Mouse (Mus musculus) kidney, postnatal 0 days (tissue): ENCODE results near the gene Lsm2. TPM values are rescaled to one million over a fixed set of nuclear protein-coding genes. Genes with fewer than 3 reads are reported as not detected.
"Not testable (repeated sequence)": the region's sequence is repeated elsewhere in the genome, so short reads cannot be mapped to it uniquely, and the experiment has no call there.

Experiments used
- ATAC-seq: fragments of 200-750 bp; cut with Nextera tagmentation; replicated peaks from 2 replicates; pipeline ENCODE4 v1.8.0; 2017; ENCODE audit warnings: low read depth, moderate number of reproducible peaks, moderate TSS enrichment, moderate library complexity; ENCODE audit not compliant: low FRiP score
- DNase-seq: peaks from one replicate; pipeline ENCODE4 v3.0.0-alpha.2; 2016; ENCODE audit warnings: low spot score
- H3K27ac ChIP-seq: fragments of 300-500 bp; sonication (generic); 2 replicates; pipeline ENCODE4 v1.5.1; 2014; ENCODE audit warnings: mild to moderate bottlenecking
- H3K27me3 ChIP-seq: fragments of 300-500 bp; sonication (generic); 2 replicates; pipeline ENCODE4 v1.6.1; 2014; ENCODE audit warnings: low read length, mixed read lengths; ENCODE audit not compliant: insufficient read depth
- H3K36me3 ChIP-seq: fragments of 300-500 bp; sonication (generic); 2 replicates; pipeline ENCODE4 v1.6.1; 2014; ENCODE audit warnings: low read length, mixed read lengths; ENCODE audit not compliant: insufficient read depth
- H3K4me1 ChIP-seq: fragments of 300-500 bp; sonication (generic); replicated peaks from 2 replicates; pipeline ENCODE4 v1.6.1; 2014; ENCODE audit warnings: antibody characterized with exemption, low read length, mixed read lengths; ENCODE audit not compliant: insufficient read depth
- H3K4me2 ChIP-seq: fragments of 300-500 bp; sonication (generic); 2 replicates; pipeline ENCODE4 v1.6.1; 2014; ENCODE audit warnings: mild to moderate bottlenecking, low read length, moderate library complexity, mixed read lengths
- H3K4me3 ChIP-seq: fragments of 300-500 bp; sonication (generic); replicated peaks from 2 replicates; pipeline ENCODE4 v1.5.1; 2014; ENCODE audit warnings: low read depth, low read length
- H3K9ac ChIP-seq: fragments of 300-500 bp; sonication (generic); 2 replicates; pipeline ENCODE4 v1.6.1; 2014; ENCODE audit warnings: low read depth, low read length
- H3K9me3 ChIP-seq: fragments of 300-500 bp; sonication (generic); replicated peaks from 2 replicates; pipeline ENCODE4 v1.6.1; 2016; ENCODE audit warnings: low read length, inconsistent platforms, mixed read lengths
- CTCF ChIP-seq: IDR thresholded peaks from 2 replicates; pipeline ENCODE4 v1.5.1; 2016; ENCODE audit warnings: antibody characterized with exemption, low read depth, mild to moderate bottlenecking, moderate library complexity
- WGBS: fragments of 180-500 bp; shearing (Covaris S2); extraction: QIAGEN DNeasy Blood & Tissue Kit; methylation state at CpG from one replicate; pipeline ENCODE4 v1.1.7; 2014; 5-methylcytosine and 5-hydroxymethylcytosine counted together
- polyA plus RNA-seq: library from polyadenylated mRNA; unstranded; fragments of >200 nt; fragmentation: Nextera tagmentation; extraction: Ambion mirVana; gene quantifications from 2 replicates; pipeline ENCODE4 v1.2.1, GENCODE M21; 2015

Lsm2 gene
- polyA plus RNA-seq, 1 experiment from 2014 or later: 133 TPM

DNA sequence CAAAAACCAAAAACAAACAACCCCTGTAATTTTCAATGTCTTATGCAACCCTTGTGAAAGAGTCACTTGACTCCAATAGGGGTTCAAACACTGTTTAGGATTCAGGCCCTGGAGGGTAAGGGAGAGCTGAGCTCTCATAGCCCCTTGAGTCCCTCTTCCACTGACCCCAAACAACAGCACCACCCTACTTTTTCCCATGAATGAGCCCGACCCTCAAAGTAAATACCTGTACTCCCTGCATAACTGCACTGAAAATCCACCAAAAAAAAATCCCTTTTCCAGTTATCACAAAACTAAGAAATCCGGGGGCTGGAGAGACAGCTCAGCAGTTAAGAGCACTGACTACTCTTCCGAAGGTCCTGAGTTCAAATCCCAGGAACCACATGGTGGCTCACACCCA is 25.8 kb upstream of the Lsm2 start:
- no peak overlapping the region for H3K27ac ChIP-seq
- no peaks in the 10 kb centered on the region for H3K9me3 ChIP-seq
- H3K36me3 ChIP-seq: peaks cover 1% of the 10 kb centered on the region; the same call in 1 of the 2 replicates
- H3K4me2 ChIP-seq: no peak overlapping the region
- ATAC-seq: no peak
- no peak for TF ChIP-seq CTCF
- 81% methylated on average over 3 of the region's 3 CpGs for WGBS
- H3K27me3 ChIP-seq: no peaks in the 10 kb centered on the region
- H3K4me1 ChIP-seq: 0 out of 2 replicates have a peak, but pooled peaks cover 7% of the 10 kb centered on the region
- no peak overlapping the region for H3K4me3 ChIP-seq
- no peak overlapping the region for H3K9ac ChIP-seq
- no peak for DNase-seq

DNA sequence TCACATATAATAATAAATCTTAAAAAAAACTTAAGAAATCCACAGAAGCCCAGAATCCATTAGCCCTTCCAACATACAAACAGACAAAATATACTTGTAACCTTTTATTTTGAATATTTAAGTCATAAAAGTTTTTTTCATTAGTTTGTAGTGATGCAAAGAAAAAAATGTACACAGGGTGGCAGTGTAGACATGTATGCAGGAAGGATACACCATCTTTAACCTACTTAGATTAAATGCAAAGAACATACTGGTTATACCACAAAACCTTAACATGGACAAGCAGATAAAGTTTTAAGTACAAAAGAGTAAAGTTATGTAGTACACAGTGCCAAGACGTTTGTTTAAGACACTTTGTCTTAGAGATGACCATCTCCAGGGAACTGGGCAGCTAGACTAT is 25.3 kb upstream of the Lsm2 start:
- H3K27ac ChIP-seq: no peak overlapping the region
- DNase-seq: peak; percentile 84
- WGBS: 32% methylated on average over 1 of the region's 1 CpGs

DNA sequence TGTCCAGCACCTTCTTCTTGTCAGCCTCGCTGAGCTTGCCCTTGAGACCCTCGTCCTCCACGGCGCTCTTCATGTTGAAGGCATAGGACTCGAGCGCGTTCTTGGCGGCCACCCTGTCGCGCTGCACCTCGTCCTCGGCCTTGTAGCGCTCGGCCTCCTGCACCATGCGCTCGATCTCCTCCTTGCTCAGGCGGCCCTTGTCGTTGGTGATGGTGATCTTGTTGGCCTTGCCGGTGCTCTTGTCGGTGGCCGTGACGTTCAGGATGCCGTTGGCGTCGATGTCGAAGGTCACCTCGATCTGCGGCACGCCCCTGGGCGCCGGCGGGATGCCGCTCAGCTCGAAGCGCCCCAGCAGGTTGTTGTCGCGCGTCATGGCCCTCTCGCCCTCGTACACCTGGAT is 24.4 kb upstream of the Lsm2 start:
- 24% methylated on average over 28 of the region's 40 CpGs for WGBS
- not testable (repeated sequence) for H3K4me1 ChIP-seq, H3K27ac ChIP-seq, H3K9ac ChIP-seq, H3K9me3 ChIP-seq, H3K27me3 ChIP-seq, H3K4me2 ChIP-seq, H3K36me3 ChIP-seq, H3K4me3 ChIP-seq, ATAC-seq, DNase-seq

More for the DNA sequence above, 25.3 kb upstream of the Lsm2 start:
- H3K4me3 ChIP-seq: no peak overlapping the region
- H3K9me3 ChIP-seq: no peaks in the 10 kb centered on the region
- H3K27me3 ChIP-seq: no peaks in the 10 kb centered on the region
- TF ChIP-seq CTCF: peak; percentile 70
- H3K4me1 ChIP-seq: 0 out of 2 replicates have a peak, but pooled peaks cover 5% of the 10 kb centered on the region
- ATAC-seq: no peak
- H3K9ac ChIP-seq: no peak overlapping the region
- H3K36me3 ChIP-seq: no peaks in the 10 kb centered on the region
- H3K4me2 ChIP-seq: no peak overlapping the region

DNA sequence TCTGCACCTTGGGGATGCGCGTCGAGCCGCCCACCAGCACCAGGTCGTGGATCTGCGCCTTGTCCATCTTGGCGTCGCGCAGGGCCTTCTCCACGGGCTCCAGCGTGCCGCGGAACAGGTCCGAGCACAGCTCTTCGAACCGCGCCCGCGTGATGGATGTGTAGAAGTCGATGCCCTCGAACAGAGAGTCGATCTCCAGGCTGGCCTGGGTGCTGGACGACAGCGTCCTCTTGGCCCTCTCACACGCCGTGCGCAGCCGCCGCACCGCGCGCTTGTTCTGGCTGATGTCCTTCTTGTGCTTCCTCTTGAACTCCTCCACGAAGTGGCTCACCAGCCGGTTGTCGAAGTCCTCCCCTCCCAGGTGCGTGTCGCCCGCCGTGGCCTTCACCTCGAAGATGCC is 23.7 kb upstream of the Lsm2 start:
- not testable (repeated sequence) for ATAC-seq, H3K4me2 ChIP-seq, H3K4me1 ChIP-seq, H3K27me3 ChIP-seq, H3K9me3 ChIP-seq, H3K9ac ChIP-seq, H3K27ac ChIP-seq, DNase-seq, H3K4me3 ChIP-seq, H3K36me3 ChIP-seq
- WGBS: 20% methylated on average over 16 of the region's 40 CpGs

DNA sequence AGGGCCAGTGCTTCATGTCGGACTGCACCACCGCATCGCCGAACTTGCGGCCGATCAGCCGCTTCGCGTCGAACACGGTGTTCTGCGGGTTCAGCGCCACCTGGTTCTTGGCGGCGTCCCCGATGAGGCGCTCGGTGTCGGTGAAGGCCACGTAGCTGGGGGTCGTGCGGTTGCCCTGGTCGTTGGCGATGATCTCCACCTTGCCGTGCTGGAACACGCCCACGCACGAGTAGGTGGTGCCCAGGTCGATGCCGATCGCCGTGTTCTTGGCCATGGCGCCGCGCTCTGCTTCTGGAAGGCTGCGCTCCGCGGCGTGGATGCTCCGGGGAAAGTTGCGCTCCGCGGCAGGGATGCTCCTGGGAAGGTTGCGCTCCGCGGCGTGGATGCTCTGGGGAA is 22.9 kb upstream of the Lsm2 start:
- H3K36me3 ChIP-seq, H3K9ac ChIP-seq, H3K4me1 ChIP-seq, H3K27me3 ChIP-seq, DNase-seq, H3K9me3 ChIP-seq: not testable (repeated sequence)
- peak; percentile 22; the same call in 1 of the 2 replicates for ATAC-seq
- Histone ChIP-seq H3K4me3 (peak overlapping the region; percentile 39; the same call in 1 of the 2 replicates), H3K27ac (peak overlapping the region; percentile 96; the same call in 1 of the 2 replicates), H3K4me2 (peak overlapping the region; percentile 48)
- 2% methylated on average over 12 of the region's 47 CpGs for WGBS

DNA sequence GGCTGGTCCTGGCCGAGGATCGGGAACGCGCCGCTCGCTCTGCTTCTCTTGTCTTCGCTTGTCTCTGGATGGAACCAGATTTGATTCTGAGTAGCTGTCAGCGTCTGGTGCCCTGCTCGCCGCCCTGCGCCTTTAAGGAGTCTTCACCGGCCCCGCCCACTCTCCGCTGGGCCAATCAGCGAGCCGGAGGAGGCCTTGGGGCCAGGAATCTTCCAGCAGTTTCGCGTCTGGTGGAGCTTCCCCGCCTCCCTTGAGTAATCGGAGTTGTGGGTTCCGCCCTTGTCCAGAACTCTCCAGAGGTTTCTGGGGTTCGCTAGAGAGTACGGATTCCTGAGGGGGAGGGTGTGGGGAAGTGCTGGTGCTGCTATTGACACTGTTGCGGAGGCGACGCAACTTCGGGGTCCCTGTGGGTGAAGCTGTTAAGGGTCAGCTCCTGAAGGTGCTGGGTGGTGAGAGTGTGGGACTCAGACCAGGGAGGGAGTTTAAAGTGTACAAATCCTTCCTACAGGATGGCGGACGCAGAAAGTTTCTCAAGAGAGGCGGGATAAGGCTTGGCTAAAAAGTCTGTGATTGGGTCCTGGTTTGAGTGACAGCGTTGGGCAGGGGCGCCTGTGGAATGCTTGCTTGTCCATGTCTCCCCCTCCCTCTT is 22.4 kb upstream of the Lsm2 start, which contains the start of gene Hspa1b:
TSS of gene Hspa1b (minus strand) at position 109 of the 649 bp plus-strand sequence.
- Histone ChIP-seq H3K4me3 (peak within 1 kb of the TSS; percentile 39), H3K9ac (peak within 1 kb of the TSS; percentile 43; the same call in 1 of the 2 replicates), H3K4me2 (peak within 1 kb of the TSS; percentile 62), H3K27ac (peak within 1 kb of the TSS; percentile 96)
- H3K27me3 ChIP-seq, H3K4me1 ChIP-seq, H3K9me3 ChIP-seq, H3K36me3 ChIP-seq: not testable (repeated sequence)
- DNase-seq: peak; percentile 97
- under 1% methylated on average over 29 of the region's 32 CpGs for WGBS
- ATAC-seq: peak; percentile 89
